Mouse (Mus musculus): ENCODE results near the gene Pcyt2.

DNA sequence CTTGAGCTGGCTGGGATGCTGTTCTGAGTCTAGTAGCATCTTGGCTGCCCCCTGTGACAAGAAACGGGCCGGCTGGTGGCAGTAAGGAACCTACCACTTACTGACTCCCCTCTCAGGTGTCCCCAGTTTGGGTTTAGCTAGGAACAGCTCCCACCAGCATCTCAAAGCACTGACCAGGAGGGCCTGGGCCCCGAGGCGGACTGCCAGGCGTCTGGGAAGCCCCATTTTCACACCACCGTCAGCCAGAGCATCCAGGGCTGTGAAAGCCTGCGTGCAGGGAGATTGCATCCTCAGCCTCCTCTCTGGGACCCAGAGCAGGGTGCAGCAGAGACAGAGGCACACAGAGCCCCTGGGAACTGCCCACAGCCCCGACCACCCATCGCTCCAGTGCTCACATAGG lies 23.5 kb upstream of the Pcyt2 start:
- TF ChIP-seq POLR2A (IDR thresholded peaks at IDR 0.05; ENCODE audit: insufficient read depth, low read depth, low read length) (no peak), CTCF (IDR thresholded peaks at IDR 0.05) (no peak)

Measured in heart, adult 2 months (tissue).